Mouse (Mus musculus): ENCODE measurements around the gene Zfp58. TPM values are rescaled to one million over a fixed set of nuclear protein-coding genes. Genes with fewer than 3 reads are reported as not detected.
A peak's percentile ranks its signal among the peaks of the same experiment; 100 is the strongest.
"Not testable (repeated sequence)": the region's sequence is repeated elsewhere in the genome, so short reads cannot be mapped to it uniquely, and the experiment has no call there.

Gene Zfp58
- total RNA-seq (2021): 1 to 10 TPM; 8.2 to 8.8 TPM
- long read RNA-seq, experiment 1, partial matches to known transcripts: 0 of 4 reads
- long read RNA-seq, experiment 1, other reads (novel, unspliced or antisense): 1 of 4 reads
- long read RNA-seq, experiment 2, partial matches to known transcripts: 0 of 7 reads
- long read RNA-seq, experiment 2, other reads (novel, unspliced or antisense): 1 of 7 reads

DNA sequence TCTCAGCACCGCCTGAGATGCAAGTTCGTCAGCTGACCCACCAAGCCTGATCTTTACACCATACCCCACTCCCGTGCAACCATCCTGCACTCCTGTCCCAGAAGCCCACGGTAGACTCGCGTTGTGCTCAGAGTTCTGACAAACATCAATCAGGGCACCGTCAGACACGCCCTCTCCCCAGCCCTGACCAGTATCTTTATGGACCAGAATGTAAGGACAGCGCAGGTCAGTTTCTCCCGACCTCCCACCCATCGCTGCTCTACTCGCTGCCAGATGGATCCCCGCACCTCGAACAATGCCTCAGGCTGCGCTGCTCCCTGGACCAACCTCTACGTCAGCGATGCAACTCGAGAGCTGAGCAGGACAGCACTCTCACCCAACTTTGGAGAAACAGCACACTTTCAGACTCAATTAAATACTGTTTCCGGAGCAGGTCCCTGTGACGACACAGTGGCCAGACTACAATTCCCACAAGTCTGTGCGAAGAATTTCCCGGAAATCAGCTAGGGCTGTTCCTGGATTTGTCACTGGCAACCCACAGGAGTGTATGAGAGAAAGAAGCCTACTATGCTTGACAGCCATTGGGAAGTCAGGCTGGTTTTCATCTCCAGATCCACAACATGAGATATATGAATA lies at the start of gene Zfp58:
TSS of gene Zfp58 (minus strand) at position 472 of the 636 bp plus-strand sequence.
- peak; percentile 76 to 93 for DNase-seq (ENCODE audit: low spot score in 2 of 2)

GRCm38 (mm10) chr13:67545941-67546340 lies 45.6 kb upstream of the Zfp58 start:
- DNase-seq (ENCODE audit: low spot score in 2 of 2): no peak

- no peak for DNase-seq (ENCODE audit: low spot score in 2 of 2)
These were observed 26.8 kb upstream of the Zfp58 start for GRCm38 (mm10) chr13:67527049-67527730.

- peak; percentile 88 to 95 for DNase-seq (ENCODE audit: low spot score in 2 of 2)
These were observed 25.5 kb upstream of the Zfp58 start, which contains the start of the genes Gm26965 and Zfp87 for GRCm38 (mm10) chr13:67525753-67526410. TSS of gene Gm26965 (minus strand) at chr13:67526151. TSS of gene Zfp87 (minus strand) at chr13:67526177.

DNA sequence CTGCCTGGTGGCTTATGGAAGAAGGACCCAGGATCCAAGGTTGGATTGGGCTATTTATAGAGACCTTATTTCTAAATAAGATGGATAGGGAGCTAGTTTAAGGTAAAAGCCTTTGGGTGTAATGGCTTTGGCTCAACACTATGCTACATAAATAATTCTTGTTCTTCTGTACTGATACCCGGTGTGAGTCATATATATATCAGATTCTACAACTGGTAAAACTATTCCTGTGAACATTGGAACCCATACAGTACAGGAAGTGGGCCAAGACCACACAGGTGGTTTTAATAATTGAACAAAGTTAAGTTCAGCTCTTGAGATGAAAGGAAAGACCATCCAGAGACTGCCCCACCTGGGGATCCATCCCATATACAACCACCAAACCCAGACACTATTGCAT lies 553 bp upstream of the Zfp58 start:
- no peak for DNase-seq (ENCODE audit: low spot score in 2 of 2)

DNA sequence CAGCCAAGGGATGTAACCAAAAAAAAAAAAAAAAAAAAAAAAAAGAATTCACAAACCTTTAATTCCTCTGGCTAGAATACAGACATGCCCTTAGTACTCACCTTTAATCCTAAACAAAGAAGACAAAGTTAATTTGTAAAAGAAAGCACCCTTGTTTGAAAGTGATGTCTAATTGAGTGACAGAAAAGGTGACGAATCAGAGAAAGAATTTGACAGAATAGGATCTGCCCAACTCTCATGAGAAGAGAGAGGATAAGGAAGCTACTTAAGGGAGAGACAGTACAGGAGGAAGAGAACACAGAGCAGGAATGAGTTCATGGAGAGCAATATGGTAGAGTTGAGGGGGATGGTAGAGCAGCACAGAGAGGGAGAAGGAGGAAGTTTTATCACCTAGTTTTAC lies 4.7 kb downstream of the Zfp58 start:
- DNase-seq (ENCODE audit: low spot score in 2 of 2): no peak

GRCm38 (mm10) chr13:67484424-67484811 lies 15.9 kb downstream of the Zfp58 start:
- DNase-seq (ENCODE audit: low spot score in 2 of 2): no peak

DNA sequence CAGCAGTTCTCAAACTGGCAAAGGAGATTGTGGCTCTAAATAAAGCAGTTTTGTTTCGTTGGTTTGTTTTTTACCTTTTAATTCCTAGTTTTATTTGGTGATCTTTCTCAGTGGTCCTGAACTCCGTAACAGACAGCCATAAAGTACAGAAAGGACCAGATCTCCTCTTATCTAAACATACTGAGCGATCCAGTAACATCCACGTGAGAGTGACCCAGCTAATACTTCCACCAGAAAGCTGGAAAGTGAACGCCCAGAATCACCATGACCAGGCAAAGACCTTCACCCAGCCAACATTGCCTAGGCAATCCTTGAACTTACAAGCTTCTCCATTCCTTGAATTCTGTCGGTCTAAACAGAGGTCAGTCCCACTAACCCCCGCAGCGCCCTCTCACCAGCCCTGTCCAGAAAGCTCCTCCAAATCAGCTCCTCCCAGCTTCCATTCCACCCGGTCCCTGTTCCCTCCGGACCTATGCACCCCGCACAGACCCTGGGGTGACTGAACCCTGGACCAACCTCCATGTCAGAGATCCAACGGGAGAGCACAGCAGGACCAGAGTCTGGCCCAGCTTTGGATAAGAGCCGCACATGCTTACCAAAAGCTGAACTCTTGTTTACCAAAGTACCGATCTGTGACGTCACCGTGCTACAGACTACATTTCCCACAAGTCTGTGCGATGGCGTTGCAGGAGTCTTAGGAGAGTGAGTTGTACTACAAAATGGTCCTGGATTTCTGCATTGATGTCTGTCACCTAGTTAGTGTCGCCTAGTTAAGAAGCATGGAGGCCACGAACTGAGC lies 16.5 kb downstream of the Zfp58 start, which contains the start of gene Zfp874b:
TSS of gene Zfp874b (minus strand) at position 634 of the 799 bp plus-strand sequence.
- peak; percentile 83 to 94 for DNase-seq (ENCODE audit: low spot score in 2 of 2)

- no peak for DNase-seq (ENCODE audit: low spot score in 2 of 2)
These were observed 18.8 kb downstream of the Zfp58 start for GRCm38 (mm10) chr13:67481528-67481927.

- no peak for DNase-seq (ENCODE audit: low spot score in 2 of 2)
These were observed 31.1 kb downstream of the Zfp58 start for GRCm38 (mm10) chr13:67469274-67469673.

- DNase-seq (ENCODE audit: low spot score in 2 of 2): not testable (repeated sequence)
These were observed 36.7 kb downstream of the Zfp58 start for GRCm38 (mm10) chr13:67463506-67464185.

GRCm38 (mm10) chr13:67452021-67452309 lies 48.4 kb downstream of the Zfp58 start:
- peak in 1 of 2 experiments; percentile 3 for DNase-seq (ENCODE audit: low spot score in 2 of 2)

DNA sequence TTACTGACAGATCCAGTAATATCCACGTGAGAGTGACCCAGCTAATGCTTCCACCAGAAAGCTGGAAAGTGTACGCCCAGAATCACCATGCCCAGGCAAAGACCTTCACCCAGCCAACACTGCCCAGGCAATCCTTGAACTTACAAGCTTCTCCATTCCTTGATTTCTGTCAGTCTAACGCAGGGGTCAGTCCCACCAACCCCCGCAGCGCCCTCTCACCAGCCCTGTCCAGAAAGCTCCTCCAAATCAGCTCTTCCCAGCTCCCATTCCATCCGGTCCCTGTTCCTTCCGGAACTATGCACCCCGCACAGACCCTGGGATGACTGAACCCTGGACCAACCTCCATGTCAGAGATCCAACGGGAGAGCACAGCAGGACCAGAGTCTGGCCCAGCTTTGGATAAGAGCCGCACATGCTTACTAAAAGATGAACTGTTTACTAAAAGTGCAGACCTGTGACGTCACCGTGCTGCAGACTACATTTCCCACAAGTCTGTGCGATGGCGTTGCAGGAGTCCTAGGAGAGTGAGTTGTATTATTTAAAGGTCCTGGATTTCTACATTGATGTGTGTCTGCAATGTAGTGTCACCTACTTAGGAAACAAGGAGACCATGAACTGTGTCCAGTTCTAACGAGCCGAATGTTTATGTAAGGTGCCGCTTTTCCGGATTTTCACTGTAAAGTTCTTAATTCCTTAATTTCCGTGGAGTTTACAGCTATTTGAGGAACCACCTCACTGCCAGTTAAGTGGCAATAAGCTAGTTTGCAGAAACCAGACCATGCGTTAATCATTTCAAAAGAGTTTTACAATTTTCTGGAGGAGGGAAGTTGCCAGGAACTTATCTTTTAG lies 49.0 kb downstream of the Zfp58 start, which contains the start of gene Zfp874a:
TSS of gene Zfp874a (minus strand) at position 453 of the 849 bp plus-strand sequence.
- DNase-seq (ENCODE audit: low spot score in 2 of 2): peak; percentile 80 to 96

Other genes with a start within 250 kb of the Zfp58 start
- gene Zfp458, start 222.1 kb downstream of the Zfp58 start, total RNA-seq (2021): 10 to 100 TPM; 18.4 to 20.1 TPM
- gene Zfp457, start 194.1 kb downstream of the Zfp58 start, total RNA-seq (2021): 1 to 10 TPM; 5.4 to 6.3 TPM
- gene Zfp595, start 168.0 kb downstream of the Zfp58 start, total RNA-seq (2021): 1 to 10 TPM; 3.0 to 3.2 TPM
- gene Gm28044, start 140.0 kb downstream of the Zfp58 start, total RNA-seq (2021): not detected
- gene Zfp953, start 139.9 kb downstream of the Zfp58 start, total RNA-seq (2021): 1 to 10 TPM in 1 of 2 experiments, under 1 TPM in 1; 0.90 to 1.0 TPM
- under 1 TPM in 1 of 2 experiments, not detected in 1; 0.64 TPM for gene Gm28041, start 124.8 kb downstream of the Zfp58 start, total RNA-seq (2021)
- gene Zfp456, start 124.7 kb downstream of the Zfp58 start, total RNA-seq (2021): 1 to 10 TPM in 1 of 2 experiments, under 1 TPM in 1; 0.60 to 1.0 TPM
- 1 to 10 TPM; 1.1 to 2.1 TPM for gene Zfp429, start 100.7 kb downstream of the Zfp58 start, total RNA-seq (2021)
- 1 to 10 TPM; 1.8 to 2.1 TPM for gene Zfp459, start 79.1 kb downstream of the Zfp58 start, total RNA-seq (2021)
- gene Zfp874a, start 48.9 kb downstream of the Zfp58 start, total RNA-seq (2021): 10 to 100 TPM; 11.5 to 11.7 TPM
- gene Zfp874b, start 16.3 kb downstream of the Zfp58 start, total RNA-seq (2021): 10 to 100 TPM; 13.1 to 16.3 TPM
- gene Gm26965, start 25.6 kb upstream of the Zfp58 start, total RNA-seq (2021): not detected
- gene Zfp87, start 25.6 kb upstream of the Zfp58 start, total RNA-seq (2021): 10 to 100 TPM; 22.3 to 23.4 TPM
- 1 to 10 TPM; 8.8 TPM for gene Zfp748, start 53.3 kb upstream of the Zfp58 start, total RNA-seq (2021)
- gene Zfp729b, start 109.2 kb upstream of the Zfp58 start, total RNA-seq (2021): 1 to 10 TPM; 7.7 to 8.8 TPM
- 1 to 10 TPM; 1.3 to 1.5 TPM for gene Gm49345, start 137.2 kb upstream of the Zfp58 start, total RNA-seq (2021)
- 10 to 100 TPM in 1 of 2 experiments, 1 to 10 TPM in 1; 9.8 to 10.4 TPM for gene Zfp729a, start 137.2 kb upstream of the Zfp58 start, total RNA-seq (2021)
- 10 to 100 TPM; 23.7 to 24.0 TPM for gene Zfp738, start 186.5 kb upstream of the Zfp58 start, total RNA-seq (2021)
- 10 to 100 TPM; 13.5 to 15.1 TPM for gene Zfp65, start 228.6 kb upstream of the Zfp58 start, total RNA-seq (2021)